ENCODE assay signal across 9 mouse cellular contexts in the genomic region with DNA sequence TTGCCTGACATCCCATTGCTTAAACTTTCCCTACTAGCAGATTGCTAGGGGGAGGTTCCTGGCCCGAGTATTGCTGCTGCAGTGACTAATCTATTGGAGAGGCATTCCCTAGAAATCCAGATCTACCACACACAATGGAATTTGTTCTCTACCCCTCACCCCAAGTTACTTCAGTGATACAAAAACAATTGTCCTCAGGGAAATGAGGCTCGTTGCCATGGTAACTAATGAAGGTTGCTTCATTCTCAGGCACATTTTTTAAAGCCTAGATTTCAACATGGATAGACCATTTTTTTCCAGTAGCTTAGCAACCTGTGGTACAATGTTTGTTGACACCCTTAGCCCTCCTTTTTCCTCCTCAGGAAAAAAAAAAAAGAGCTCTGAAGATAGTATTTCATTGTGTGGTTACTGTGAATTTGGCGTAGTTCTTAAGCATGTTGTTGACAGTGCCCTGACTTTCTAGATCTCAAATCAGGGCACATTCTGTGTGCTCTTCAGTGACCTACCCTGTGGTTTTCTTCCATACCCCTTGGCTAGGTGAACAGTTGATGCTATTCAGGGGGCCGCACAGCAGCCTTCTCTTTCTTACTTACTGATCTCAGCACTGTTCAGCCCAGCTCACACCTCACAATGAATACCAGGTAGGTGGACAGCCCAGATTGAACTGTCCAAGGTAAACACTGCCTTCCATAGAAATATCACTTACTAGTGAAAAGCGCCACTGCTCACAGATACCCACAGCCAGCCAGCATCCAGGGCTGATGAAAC. TPM values are rescaled to one million over a fixed set of nuclear protein-coding genes. Genes with fewer than 3 reads are reported as not detected.
DNase-seq lines count a peak whose midpoint lies in the region; ATAC-seq and TF ChIP-seq lines count a peak whose summit lies in the region.
"Had no signal": no experiment of that assay in that cellular context is flagged by ENCODE, and none has a peak within 500 bp of the region (broad histone marks: within the 10 kb centered on the region; RNA-seq: fewer than 3 reads in every experiment).

No protein-coding gene starts in this region.

- DNase-seq in liver, result no peak
- DNase-seq in embryonic facial prominence, embryonic 11.5 days (ENCODE audit: low spot score), result peak; percentile 61
- peak; percentile 64 for DNase-seq in heart, embryonic 10.5 days (ENCODE audit: low spot score)
- DNase-seq in layer of hippocampus, postnatal 36 days, result peak; percentile 69 to 72
- no peak for DNase-seq in thymus, adult 2 months
- DNase-seq in urinary bladder, postnatal 10 days (ENCODE audit: low spot score), result no peak

- no peak for TF ChIP-seq POLR2A in thymus, adult 2 months (IDR thresholded peaks at IDR 0.05; ENCODE audit: control insufficient read depth, extremely low read depth, insufficient read depth, low read length, poor library complexity)

- no peaks in the 10 kb centered on the region for H3K36me3 ChIP-seq in liver, embryonic 12.5 days
- no peaks in the 10 kb centered on the region for H3K36me3 ChIP-seq in embryonic facial prominence, embryonic 11.5 days (replicated peaks; ENCODE audit: control insufficient read depth, insufficient read depth, low read depth, low read length)
- no peaks in the 10 kb centered on the region; the same call in 1 of the 2 replicates for H3K36me3 ChIP-seq in heart, embryonic 10.5 days
- no peaks in the 10 kb centered on the region for H3K36me3 ChIP-seq in midbrain, embryonic 15.5 days (replicated peaks)
- no peaks in the 10 kb centered on the region for H3K36me3 ChIP-seq in thymus, adult 2 months (ENCODE audit: control insufficient read depth, insufficient read depth, low read length)

- no peak for ATAC-seq in liver, embryonic 12.5 days
- no peak for ATAC-seq in embryonic facial prominence, embryonic 11.5 days (replicated peaks; ENCODE audit: insufficient number of reproducible peaks, low FRiP score, low TSS enrichment, low read depth)
- peak; percentile 69 for ATAC-seq in midbrain, embryonic 15.5 days (replicated peaks)

- H3K4me3 ChIP-seq in liver, embryonic 12.5 days, result no peak overlapping the region
- no peak overlapping the region for H3K4me3 ChIP-seq in embryonic facial prominence, embryonic 11.5 days (ENCODE audit: low read depth, low read length)
- H3K4me3 ChIP-seq in heart, embryonic 10.5 days, result no peak overlapping the region
- H3K4me3 ChIP-seq in midbrain, embryonic 15.5 days, result no peak overlapping the region
- no peak overlapping the region for H3K4me3 ChIP-seq in thymus, adult 2 months (ENCODE audit: control insufficient read depth, insufficient read depth, low read length)

- H3K27me3 ChIP-seq in liver, embryonic 12.5 days (replicated peaks), result no peaks in the 10 kb centered on the region
- no peaks in the 10 kb centered on the region for H3K27me3 ChIP-seq in embryonic facial prominence, embryonic 11.5 days (ENCODE audit: control insufficient read depth, insufficient read depth, low read length)
- no peaks in the 10 kb centered on the region for H3K27me3 ChIP-seq in heart, embryonic 10.5 days (ENCODE audit: insufficient read depth, poor library complexity, severe bottlenecking)
- H3K27me3 ChIP-seq in midbrain, embryonic 15.5 days (replicated peaks), result no peaks in the 10 kb centered on the region
- H3K27me3 ChIP-seq in thymus, adult 2 months (ENCODE audit: control insufficient read depth, insufficient read depth, low read length), result no peaks in the 10 kb centered on the region

- 75% methylated on average over 5 of the region's 5 CpGs for WGBS in liver, embryonic 12.5 days (ENCODE audit: insufficient replicate concordance)
- WGBS in embryonic facial prominence, embryonic 11.5 days, result 51% methylated on average over 5 of the region's 5 CpGs
- 62% methylated on average over 5 of the region's 5 CpGs for WGBS in heart, embryonic 10.5 days
- WGBS in midbrain, embryonic 15.5 days, result 40% methylated on average over 5 of the region's 5 CpGs
- 91% methylated on average over 5 of the region's 5 CpGs for WGBS in thymus, adult 2 months

- H3K4me2 ChIP-seq in liver, embryonic 12.5 days, result no peak overlapping the region; the same call in 1 of the 2 replicates
- no peak overlapping the region for H3K4me2 ChIP-seq in embryonic facial prominence, embryonic 11.5 days (ENCODE audit: low read depth, low read length)
- peak overlapping the region; percentile 17; the same call in 1 of the 2 replicates for H3K4me2 ChIP-seq in midbrain, embryonic 15.5 days

- no peaks in the 10 kb centered on the region for H3K9me3 ChIP-seq in liver, embryonic 12.5 days (replicated peaks)
- no peaks in the 10 kb centered on the region for H3K9me3 ChIP-seq in embryonic facial prominence, embryonic 11.5 days (replicated peaks; ENCODE audit: control insufficient read depth, low read length)
- no peaks in the 10 kb centered on the region for H3K9me3 ChIP-seq in heart, embryonic 10.5 days
- H3K9me3 ChIP-seq in midbrain, embryonic 15.5 days, result no peaks in the 10 kb centered on the region

- no peak for TF ChIP-seq CTCF in thymus, adult 2 months (IDR thresholded peaks at IDR 0.05; ENCODE audit: borderline replicate concordance, control insufficient read depth, extremely low read depth, insufficient read depth, low read length, poor library complexity)

- H3K27ac ChIP-seq in liver, embryonic 12.5 days, result peak overlapping the region; percentile 86; the same call in 1 of the 2 replicates
- no peak overlapping the region for H3K27ac ChIP-seq in embryonic facial prominence, embryonic 11.5 days (replicated peaks; ENCODE audit: low read depth, low read length)
- peak overlapping the region; percentile 22; the same call in 1 of the 2 replicates for H3K27ac ChIP-seq in heart, embryonic 10.5 days
- H3K27ac ChIP-seq in midbrain, embryonic 15.5 days, result peak overlapping the region; percentile 69
- no peak overlapping the region for H3K27ac ChIP-seq in thymus, adult 2 months (ENCODE audit: control insufficient read depth, insufficient read depth, low read length)

- peaks cover 54% of the 10 kb centered on the region for H3K4me1 ChIP-seq in liver, embryonic 12.5 days
- H3K4me1 ChIP-seq in embryonic facial prominence, embryonic 11.5 days (ENCODE audit: control insufficient read depth, insufficient read depth, low read length), result no peaks in the 10 kb centered on the region; the same call in 1 of the 2 replicates
- H3K4me1 ChIP-seq in heart, embryonic 10.5 days, result peaks cover 73% of the 10 kb centered on the region
- peaks cover 31% of the 10 kb centered on the region for H3K4me1 ChIP-seq in midbrain, embryonic 15.5 days
- H3K4me1 ChIP-seq in thymus, adult 2 months (replicated peaks; ENCODE audit: control insufficient read depth, insufficient read depth, low read length), result peaks cover 23% of the 10 kb centered on the region

- H3K9ac ChIP-seq in liver, embryonic 12.5 days, result no peak overlapping the region
- no peak overlapping the region for H3K9ac ChIP-seq in embryonic facial prominence, embryonic 11.5 days (replicated peaks; ENCODE audit: low read length)
- no peak overlapping the region for H3K9ac ChIP-seq in midbrain, embryonic 15.5 days
- H3K9ac ChIP-seq: liver, embryonic 14.5 days had no signal

RNA-seq across cellular contexts. Expression of a gene that starts 42.8 kb away (rescaled TPM):
- polyA plus RNA-seq in liver, embryonic 12.5 days (2016; fragmentation: Nextera tagmentation; extraction: Ambion mirVana), result 3.4 and 3.6 TPM in 2 replicates
- 12.2 and 13.3 TPM in 2 replicates for polyA plus RNA-seq in embryonic facial prominence, embryonic 11.5 days (2014; fragmentation: Nextera tagmentation; extraction: Ambion mirVana)
- polyA plus RNA-seq in heart, embryonic 10.5 days (2016; fragmentation: Nextera tagmentation; extraction: Ambion mirVana), result 8.9 and 9.5 TPM in 2 replicates
- total RNA-seq in layer of hippocampus, postnatal 36 days (2021), result 10 to 100 TPM; 16.3 to 16.6 TPM
- 7.6 and 8.1 TPM in 2 replicates for polyA plus RNA-seq in midbrain, embryonic 15.5 days (2015; fragmentation: Nextera tagmentation; extraction: Ambion mirVana)
- polyA plus RNA-seq in thymus, adult 2 months (2012; rRNA removed), result 15.3 and 15.5 TPM in 2 replicates

Comparison
In these comparisons a context has a peak if more than half of its experiments do, and no peak if none do; other contexts are left out.
1. H3K27ac ChIP-seq: peak in liver, embryonic 12.5 days (single experiment), heart, embryonic 10.5 days (single experiment) and midbrain, embryonic 15.5 days (single experiment); none in embryonic facial prominence, embryonic 11.5 days (single experiment) and thymus, adult 2 months (single experiment).
2. DNase-seq: peak in embryonic facial prominence, embryonic 11.5 days (single experiment), heart, embryonic 10.5 days (single experiment) and layer of hippocampus, postnatal 36 days (2 of 2); none in liver (single experiment), thymus, adult 2 months (single experiment) and urinary bladder, postnatal 10 days (single experiment).